Mouse (Mus musculus): Measurements from ENCODE around the gene Lsm11.
"Not testable (repeated sequence)": the region's sequence is repeated elsewhere in the genome, so short reads cannot be mapped to it uniquely, and the experiment has no call there.

Gene Lsm11

GRCm38 (mm10) chr11:45881026-45881682, 63.6 kb downstream of the Lsm11 start:
- peak in 1 of 2 experiments; percentile 35 for DNase-seq

GRCm38 (mm10) chr11:45879366-45879765, 65.4 kb downstream of the Lsm11 start:
- DNase-seq: not testable (repeated sequence)
